Mouse (Mus musculus) brain, embryonic 18.5 days (tissue): ENCODE data around the gene Grip1.

Source experiments
- DNase-seq: peaks from one replicate; pipeline ENCODE4 v3.0.0-alpha.2; 2012; ENCODE audit warnings: low read depth, low spot score

Gene Grip1

DNA sequence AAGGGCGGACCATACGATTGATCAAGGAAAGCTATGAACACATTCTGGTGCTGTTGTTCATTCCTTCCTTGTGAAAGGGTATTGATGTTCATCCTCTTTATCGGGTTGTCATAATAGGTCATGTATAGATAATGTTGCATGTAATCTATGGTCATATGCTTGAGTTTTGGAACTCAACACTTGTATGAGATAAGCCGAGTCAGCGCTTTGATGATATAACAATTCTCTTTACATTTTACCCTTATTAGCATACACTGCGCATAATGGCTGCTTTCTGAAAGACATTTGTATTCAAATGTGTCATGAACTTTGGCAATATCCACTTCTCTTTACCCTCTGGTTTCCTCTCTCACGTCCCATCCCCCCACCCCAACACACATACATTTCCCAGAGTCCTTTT is 111.2 kb downstream of the Grip1 start:
- DNase-seq, result no peak

DNA sequence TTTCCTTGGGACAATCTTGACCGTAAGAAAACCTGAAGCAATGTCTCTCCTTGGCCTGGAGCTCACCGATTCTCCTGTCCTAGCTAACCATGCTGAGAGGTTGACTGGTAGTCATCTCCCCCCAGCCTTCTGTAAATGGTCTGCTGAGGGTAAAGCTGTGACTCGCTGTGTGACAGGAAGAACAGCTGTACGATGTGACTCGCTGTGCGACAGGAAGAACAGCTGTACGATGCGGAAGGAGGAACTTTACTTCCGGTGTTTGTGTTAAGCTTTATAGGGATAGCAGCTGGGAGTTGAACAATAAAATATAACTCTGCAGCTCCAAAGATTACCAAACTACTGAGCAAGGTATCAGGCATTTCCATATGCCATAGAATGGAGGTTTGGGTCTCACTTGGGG is 119.5 kb downstream of the Grip1 start:
- DNase-seq, result no peak

DNA sequence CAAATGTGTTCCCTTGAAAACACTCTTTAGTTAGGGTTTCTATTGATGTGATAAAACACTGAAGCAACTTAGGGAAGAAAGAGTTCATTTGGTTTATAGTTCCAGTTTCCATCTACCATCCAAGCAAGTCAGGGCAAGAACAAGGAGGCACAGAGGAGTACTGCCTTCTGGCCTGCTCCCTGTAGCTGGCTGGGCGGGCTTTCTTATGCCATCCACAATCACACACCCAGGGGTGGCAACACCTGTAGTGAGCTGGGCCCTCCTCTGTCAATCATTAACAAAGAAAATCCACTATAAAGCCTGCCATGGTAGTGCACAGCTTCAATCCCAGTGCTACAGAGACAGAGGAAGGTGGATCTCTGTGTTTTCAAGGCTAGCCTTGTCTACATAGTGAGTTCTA is 122.2 kb downstream of the Grip1 start:
- DNase-seq, result no peak

DNA sequence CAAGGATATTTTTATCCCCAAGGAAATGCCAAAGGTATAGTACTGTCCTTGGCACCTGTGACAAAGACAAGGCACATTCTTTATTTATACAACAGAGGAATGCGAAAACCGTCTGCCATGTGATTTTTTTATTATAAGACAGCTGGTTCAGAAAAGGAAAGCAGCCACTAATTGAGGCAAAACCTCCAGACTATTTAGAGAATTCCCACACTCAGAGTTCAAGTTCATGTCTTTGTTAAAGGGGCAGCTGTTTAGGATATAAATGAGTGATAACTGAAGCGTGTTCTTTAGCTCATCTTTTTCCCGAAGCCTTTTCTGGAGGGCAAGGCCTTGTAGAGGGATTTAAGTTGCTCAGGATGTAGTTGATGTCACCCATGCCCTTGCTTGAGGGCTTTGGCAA is 126.4 kb downstream of the Grip1 start:
- no peak for DNase-seq

DNA sequence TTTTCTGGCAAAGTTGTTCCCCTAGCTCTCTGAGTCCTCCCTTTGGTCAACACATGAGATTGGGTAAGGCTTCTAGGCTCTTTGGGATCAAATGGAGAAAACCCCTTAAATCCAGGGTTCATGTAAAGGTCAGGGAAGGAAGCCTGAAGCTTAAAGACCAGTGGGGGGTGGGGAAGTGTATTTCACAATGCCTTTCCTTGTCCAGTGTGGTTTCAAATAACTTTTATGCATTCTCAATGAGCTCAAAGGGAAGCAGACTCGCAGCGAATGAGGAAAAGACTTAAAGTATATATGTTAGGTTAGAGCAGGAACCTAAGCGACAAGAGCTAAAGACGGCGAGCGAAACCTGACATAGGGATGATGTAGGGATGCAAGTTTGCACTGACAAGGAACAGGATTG is 131.0 kb downstream of the Grip1 start:
- no peak for DNase-seq

DNA sequence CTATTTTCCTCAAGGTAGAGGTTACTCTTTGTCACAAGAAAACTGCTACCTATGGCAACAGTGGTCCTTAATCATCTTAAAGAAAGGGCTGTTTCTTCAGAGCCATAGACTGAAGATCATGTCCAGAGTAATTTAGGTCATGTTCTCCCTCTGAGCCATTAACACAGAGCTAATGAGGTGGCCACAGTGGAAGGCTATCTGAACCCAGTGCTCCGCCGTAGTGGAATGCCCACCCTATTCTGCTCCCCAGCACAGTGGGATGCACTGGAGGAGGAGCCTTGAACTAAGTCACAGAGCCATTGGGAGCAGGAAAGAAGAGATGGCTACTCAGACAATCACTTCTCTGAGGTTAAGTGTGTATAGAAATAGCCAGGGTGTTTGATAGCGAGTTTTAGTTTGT is 133.3 kb downstream of the Grip1 start:
- no peak for DNase-seq

DNA sequence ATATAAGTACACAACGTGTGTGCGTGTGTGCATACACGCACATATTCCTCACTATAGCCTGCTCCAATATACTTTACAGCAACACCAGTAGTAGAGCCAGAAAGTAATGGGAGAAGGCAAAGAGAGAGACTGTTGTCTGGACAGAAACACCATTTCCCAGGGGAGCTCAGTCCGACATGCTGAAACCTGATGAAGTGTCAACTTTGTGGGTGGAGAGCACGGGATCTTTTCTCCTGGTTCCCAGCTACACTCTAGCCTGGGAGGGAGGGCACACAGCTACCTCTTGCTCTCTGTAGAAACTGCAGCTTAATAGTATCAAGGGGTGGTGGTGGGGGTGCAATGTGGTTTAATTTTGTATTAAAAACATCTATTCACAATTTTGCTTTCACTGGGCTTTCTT is 143.2 kb downstream of the Grip1 start:
- DNase-seq, result no peak

DNA sequence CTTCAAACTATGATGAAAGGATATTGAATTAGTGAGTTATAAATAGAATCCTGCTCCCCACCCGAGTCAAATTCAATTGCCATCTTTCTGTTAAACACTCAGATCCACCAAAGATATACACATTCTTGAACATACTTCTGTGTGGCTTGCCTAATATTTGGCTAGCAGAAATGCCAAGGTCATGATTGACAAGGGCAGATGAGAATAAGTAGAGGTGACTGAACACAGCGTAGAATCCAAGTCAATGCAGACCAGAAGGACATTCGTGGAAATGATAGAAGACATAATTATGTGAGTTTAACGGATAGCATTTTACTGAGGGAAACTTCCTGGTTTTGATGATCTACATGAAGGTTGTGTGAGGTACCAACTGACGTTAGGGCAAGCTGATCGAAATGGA is 153.9 kb downstream of the Grip1 start:
- no peak for DNase-seq

DNA sequence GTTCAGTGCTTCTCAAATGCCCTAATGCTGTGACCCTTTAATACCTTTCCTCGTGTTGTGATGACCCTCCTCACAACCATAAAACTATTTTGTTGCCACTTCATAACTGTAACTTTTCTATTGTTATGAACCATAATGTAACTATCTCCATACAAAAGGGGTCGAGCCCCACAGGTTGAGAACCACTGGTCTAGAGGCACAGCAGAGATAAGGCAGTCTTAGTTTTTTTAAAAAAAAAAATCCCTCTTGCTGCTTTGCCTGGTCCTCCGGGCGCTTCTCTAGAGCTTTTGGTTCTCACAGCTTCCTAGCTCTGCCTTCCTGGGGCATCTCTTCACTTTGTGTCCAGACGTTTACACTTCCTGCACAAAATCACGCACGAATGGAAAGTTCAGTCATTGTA is 155.4 kb downstream of the Grip1 start:
- DNase-seq, result no peak

DNA sequence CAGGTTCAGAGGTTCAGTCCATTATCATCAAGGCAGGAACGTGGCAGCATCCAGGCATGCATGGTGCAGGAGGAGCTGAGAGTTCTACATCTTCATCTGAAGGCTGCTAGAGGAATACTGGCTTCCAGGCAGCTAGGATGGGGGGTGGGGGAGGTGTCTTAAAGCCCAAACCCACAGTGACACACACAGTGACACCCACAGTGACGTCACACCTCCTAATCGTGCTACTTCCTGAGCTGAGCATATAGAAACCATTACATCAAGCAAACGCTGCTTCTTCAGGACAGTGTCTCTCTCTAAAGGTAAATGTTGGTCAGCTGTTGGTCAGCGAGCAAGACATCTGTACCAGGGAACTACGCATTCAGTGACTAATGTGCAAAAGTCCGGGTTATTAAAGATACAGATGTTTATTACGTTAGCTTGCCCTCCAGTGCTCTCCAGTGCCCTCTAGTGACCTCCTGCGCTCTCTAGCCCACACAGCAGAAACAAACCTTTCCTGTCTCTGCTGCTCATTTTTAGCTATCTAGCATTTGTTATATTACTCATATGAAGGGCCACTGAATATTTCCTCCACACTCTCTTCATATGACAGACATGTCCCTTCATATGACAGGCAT is 156.8 kb downstream of the Grip1 start:
- no peak for DNase-seq

DNA sequence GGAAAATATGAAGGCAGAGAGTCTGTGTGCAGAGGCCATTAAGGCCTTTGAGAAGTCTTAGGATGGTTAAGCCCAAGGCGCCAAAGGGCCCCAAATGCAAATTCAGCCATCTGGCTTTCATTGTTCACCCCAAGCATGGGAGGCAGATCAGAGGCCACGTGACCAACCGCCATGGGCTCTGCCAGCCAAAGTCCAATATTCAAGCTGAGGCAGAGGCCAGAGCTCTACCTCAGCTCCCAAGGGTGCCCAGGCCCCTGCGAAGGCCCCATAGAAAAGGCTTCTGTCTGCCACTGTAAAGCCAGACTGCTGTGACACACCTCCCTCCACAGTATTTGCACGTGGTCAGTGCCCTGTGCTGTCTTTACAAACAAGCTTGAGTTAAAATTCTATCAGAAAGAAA is 158.4 kb downstream of the Grip1 start:
- no peak for DNase-seq

DNA sequence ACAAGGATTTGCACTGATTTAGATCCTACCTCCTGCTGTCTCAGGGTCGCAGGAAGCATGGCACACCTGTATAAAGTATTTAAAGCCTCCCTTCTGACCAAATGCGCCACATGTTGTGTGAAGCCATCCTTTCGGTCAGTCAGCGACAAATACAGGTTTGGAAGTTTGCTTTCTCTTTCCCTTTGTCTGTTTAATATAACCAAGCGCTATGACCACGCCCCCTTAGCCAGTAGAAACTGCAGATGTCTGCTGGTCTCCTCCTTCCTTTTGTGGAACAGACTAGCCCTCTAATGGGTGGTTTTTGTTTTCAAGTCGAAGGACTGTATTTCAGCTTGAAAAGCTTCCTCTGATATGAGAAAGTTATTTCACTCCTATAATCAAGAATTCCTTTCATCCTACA is 161.1 kb downstream of the Grip1 start:
- no peak for DNase-seq

DNA sequence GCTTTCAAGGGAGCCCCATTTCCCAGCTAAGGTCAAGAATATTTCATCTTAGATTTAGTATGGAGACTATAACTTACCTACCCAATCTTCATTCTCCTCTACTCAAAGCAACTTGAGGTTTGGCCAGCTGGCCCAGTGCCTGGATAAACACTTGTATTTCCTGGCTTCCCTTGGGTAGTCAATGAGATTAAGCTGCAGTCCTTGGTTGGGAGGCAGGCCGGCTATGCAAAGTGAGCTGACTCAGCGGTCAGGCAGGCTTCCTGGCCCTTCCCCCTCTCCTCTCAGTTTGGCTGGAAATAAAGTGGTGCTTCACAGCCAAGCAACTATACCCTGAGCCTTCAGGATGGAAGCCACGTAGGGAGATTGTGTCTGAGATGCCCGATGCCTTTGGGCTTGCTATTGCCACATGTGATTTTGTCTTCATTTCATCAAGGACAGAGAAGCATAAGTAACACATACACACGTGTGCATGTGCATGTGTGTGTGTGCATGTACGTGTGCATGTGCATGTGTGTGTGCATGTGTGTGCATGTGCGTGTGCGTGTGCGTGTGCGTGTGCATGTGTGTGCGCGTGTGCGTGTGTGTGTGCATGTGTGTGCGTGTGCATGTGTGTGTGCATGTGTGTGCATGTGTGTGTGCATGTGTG is 161.7 kb downstream of the Grip1 start:
- DNase-seq, result peak; percentile 52

DNA sequence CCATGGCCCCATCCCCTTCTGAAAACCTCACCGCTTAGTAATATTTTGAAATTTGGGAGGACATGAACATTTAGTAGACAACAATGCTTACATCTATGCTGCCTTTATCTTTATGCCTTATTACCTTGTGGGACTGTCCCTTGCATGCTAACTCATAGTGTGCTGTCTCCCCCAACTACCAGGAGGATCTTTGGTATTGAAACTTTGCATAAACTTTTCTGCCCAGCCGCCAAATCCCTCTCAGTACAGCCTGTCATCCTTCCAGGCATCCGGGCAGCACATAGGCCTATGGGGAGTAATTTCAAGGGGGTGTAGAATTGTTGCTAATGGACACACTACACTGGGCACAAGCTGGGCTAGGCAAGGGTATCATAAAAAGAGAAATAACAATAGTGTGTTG is 162.4 kb downstream of the Grip1 start:
- no peak for DNase-seq

DNA sequence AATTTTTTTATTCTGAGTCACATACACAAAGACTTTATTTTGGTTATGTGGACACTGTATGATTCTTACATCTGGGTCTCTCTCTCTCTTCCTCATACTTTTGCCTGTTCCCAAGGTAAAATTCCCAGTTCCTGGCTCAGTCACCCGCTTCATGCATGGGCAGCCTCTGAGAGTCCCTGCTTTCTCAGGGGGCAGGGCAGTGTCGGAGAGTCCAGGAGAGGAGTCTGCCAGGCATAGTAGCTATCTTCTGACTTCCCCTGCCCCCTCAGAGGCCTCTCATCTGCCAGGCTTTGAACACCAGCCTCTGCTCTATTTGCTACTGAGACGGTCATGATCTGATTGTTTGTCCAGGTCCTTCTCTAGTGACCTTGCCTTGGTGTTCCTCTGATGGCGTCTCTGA is 175.0 kb downstream of the Grip1 start:
- DNase-seq, result no peak

DNA sequence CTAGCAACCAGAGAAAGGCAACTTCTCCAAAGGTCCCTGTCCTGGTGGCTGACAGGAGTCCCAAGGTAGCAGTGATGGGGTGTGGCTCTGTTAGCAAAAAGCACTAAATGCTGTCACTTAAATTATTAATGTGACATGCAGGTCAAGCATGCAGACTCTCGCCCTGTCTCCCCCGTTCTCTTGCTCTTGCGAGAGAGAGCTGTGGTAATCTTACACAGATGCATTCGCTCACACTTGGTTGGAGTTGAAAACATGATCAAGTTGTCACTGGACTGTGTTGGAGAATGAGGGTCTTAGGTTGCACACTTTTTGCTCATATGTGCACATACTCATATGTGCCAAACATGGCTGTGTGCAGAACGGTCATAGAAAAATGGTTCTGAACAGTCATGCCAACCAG is 176.8 kb downstream of the Grip1 start:
- no peak for DNase-seq

DNA sequence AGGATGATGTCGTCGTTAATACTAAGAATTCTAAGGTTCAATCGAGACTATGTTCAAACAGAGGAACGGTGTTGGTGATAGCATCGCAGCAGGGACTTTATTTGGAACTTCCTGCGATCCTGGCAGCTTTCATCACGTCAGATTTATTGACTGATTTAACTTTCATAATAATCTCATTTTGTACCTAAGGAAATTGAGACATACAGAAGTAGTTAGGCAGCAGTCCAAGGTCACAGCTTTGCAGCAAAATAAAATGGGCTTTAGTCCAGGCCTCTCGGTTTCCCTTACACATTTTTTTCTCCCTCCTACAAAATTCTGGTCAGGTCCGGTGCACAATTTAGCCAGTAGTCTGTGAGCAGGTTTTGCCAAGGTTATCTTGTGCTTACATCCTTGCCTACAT is 178.3 kb downstream of the Grip1 start:
- no peak for DNase-seq

DNA sequence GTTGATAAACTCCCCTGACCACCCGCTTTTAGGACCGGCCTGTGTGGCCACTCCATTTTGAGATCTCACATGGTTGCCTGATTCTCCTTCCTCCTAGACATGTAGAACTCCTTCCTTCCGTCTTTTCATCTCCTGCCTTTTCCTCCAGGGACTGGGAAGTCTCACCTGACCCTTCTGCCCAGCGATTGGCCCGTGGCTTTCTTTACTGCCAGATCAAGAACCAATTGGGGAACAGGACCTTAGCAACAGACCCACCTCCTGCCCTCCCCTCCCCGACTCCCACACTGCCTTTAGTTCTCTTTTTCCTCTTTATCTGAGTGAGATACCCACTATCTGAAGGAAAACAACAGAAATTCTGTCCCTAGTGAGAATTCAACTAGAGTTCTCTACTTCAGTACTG is 180.9 kb downstream of the Grip1 start:
- no peak for DNase-seq

DNA sequence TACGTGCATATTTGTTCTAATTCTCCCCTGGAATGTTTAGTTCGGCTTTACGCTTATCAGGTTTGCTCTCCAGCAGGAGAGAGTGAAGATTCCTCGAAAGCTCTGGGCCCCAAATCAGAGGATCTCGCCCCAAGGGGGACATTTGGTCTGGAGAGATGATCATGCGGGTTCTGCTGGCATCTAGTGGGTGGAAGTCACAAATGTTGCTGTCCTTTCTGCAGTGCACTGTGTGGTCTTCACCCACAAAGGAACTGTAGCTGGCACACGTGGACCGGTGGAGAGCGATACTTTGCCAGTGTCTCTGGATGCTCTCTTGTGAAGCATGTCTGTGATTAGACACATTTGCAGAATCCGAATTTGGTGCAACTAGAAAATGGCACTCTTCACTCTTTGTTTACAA is 186.9 kb downstream of the Grip1 start:
- DNase-seq, result no peak

DNA sequence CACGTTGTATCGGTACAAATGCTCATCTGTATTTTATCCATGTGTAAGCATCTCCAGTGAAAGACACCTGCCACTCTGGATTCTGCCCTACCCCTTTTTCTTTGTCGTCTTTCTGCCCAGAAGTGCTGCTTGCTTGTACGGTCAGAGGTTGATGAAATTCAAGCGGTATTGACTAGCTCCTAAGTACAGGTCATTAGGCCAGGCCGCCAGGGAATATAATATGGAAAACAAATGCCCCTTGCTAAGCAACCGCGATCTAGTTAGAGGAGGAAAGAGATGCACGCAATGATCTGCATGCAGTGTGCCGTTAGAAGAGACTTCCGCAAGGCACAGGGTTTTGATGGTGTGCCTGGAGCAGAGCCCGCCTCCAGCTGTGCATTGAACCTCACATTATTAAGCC is 187.4 kb downstream of the Grip1 start:
- no peak for DNase-seq

DNA sequence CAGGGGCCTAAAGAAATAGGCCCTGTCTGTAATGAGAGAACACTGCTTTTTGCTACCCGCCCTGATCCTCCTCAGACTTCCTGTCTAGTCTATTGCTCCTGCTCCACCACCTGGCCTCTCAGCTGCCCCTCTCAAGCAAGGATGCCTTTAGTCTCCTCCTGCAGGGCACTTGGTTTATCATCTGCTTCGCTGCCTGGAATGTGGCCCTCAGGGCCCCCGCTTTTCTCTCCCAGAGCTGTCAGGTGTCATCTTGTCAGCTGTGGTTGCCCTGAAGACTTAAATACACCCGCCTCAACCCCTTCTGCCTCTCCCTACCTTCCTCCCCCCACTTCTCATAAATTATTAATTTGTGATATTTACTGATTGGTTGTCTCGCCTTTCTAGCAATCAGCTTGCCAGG is 190.7 kb downstream of the Grip1 start:
- DNase-seq, result no peak

DNA sequence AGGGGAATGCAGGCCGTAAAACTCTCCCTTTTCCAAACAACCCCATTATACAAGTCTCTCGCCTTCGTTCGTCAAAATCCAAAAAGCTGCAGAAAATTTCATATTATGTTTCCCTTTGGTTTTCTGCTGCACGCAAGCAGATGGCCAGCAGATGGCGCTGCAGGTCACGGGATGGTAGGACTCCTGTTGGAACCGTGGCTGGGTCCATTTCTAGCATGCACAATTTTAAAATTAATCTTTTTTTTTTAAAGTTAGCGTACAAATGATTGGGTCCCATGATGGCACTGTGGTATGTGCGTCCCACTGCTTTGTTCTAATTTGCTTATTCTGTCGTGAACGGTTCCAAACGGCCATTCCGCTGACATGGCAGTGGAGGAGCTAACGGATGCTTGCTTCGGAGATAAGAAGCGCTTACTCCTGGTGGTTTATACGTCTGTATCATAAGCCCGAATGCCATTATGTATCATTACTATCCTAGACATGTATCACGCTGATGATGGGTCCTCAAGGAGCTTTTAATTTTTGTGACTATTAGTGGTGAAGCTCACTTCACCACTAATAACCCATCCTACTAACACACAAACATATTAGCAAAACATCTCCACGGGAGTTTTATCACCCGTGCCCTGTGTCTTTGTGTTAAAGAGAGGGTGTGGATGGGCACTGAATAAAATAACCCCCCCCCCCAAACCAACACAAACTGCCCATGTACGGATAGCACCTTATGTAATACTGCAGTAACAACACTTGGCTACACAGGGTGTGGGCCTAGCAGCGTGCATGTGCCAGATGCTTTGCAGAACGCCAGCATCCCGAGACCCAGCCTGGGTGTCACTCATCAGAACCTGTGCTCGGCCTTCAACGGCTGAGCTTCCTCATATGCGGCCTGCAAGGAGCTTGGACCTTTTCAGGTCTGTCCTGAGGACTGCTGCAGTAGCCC is 193.1 kb downstream of the Grip1 start:
- no peak for DNase-seq
